In genomic region chr14:62375694-62376093, GRCm38 (mm10) we compare ENCODE assay signal across 10 mouse cellular contexts.
DNase-seq lines count a peak whose midpoint lies in the region; ATAC-seq and TF ChIP-seq lines count a peak whose summit lies in the region.
"Had no signal": no experiment of that assay in that cellular context is flagged by ENCODE, and none has a peak within 500 bp of the region (broad histone marks: within the 10 kb centered on the region; RNA-seq: fewer than 3 reads in every experiment).

No protein-coding gene starts in this region.

- no peaks in the 10 kb centered on the region for H3K27me3 ChIP-seq in lung, postnatal 0 days (replicated peaks; ENCODE audit: insufficient read depth, low read length)
- H3K27me3 ChIP-seq in liver, postnatal 0 days (ENCODE audit: insufficient read depth, low read length): no peaks in the 10 kb centered on the region

- TF ChIP-seq EP300 in lung, postnatal 0 days (IDR thresholded peaks at IDR 0.05): peak; percentile 29; the same call in 1 of the 2 replicates
- no peak for TF ChIP-seq EP300 in liver, postnatal 0 days (IDR thresholded peaks at IDR 0.05; ENCODE audit: low read depth)

- no peaks in the 10 kb centered on the region for H3K36me3 ChIP-seq in lung, postnatal 0 days (ENCODE audit: insufficient read depth, low read length)
- no peaks in the 10 kb centered on the region for H3K36me3 ChIP-seq in liver, postnatal 0 days (replicated peaks; ENCODE audit: insufficient read depth, low read length)

- H3K9me3 ChIP-seq in lung, postnatal 0 days (ENCODE audit: low read length): no peaks in the 10 kb centered on the region
- no peaks in the 10 kb centered on the region for H3K9me3 ChIP-seq in liver, postnatal 0 days (ENCODE audit: low read length)
- H3K9me3 ChIP-seq: G1E had no signal

- intact Hi-C loops in heart, postnatal 10 days (cut with DNase I): no loop called here
- intact Hi-C loops in left cerebral cortex, postnatal 4 days (cut with DNase I): no loop called here
- intact Hi-C loops in left cerebral cortex, adult 2 months (cut with DNase I): no loop called here

- no peak for TF ChIP-seq POLR2A in brain, embryonic 14.5 days (IDR thresholded peaks at IDR 0.05; ENCODE audit: borderline replicate concordance, extremely low read depth, insufficient read depth, insufficient read length, poor library complexity, severe bottlenecking)

- ATAC-seq in frontal cortex, adult (ENCODE audit: low TSS enrichment): peak; percentile 55
- peak; percentile 57 for ATAC-seq in lung, postnatal 0 days
- no peak for ATAC-seq in liver, postnatal 0 days

- H3K4me2 ChIP-seq in lung, postnatal 0 days (replicated peaks; ENCODE audit: low read depth, low read length): no peak overlapping the region
- H3K4me2 ChIP-seq in liver, postnatal 0 days (ENCODE audit: low read depth, low read length): no peak overlapping the region

- H3K4me3 ChIP-seq in lung, postnatal 0 days (ENCODE audit: low read depth, low read length): no peak overlapping the region
- H3K4me3 ChIP-seq in liver, postnatal 0 days (ENCODE audit: low read depth, low read length): no peak overlapping the region
- H3K4me3 ChIP-seq in left cerebral cortex, adult 2 months: no peak overlapping the region
- H3K4me3 ChIP-seq: myocyte had no signal

- DNase-seq in frontal cortex, postnatal 14 days (ENCODE audit: low spot score in 2 of 2): no peak
- peak; percentile 77 for DNase-seq in brain, embryonic 14.5 days (ENCODE audit: low read depth)
- DNase-seq in heart, postnatal 10 days: peak; percentile 37 to 52
- peak; percentile 35 for DNase-seq in lung, postnatal 0 days (ENCODE audit: low spot score)
- DNase-seq in left cerebral cortex, postnatal 4 days: no peak
- no peak for DNase-seq in liver, postnatal 0 days
- no peak for DNase-seq in left cerebral cortex, adult 2 months (ENCODE audit: extremely low spot score in 1 of 2, low spot score in 2 of 2)

- no peak overlapping the region for H3K27ac ChIP-seq in lung, postnatal 0 days (ENCODE audit: low read length)
- H3K27ac ChIP-seq in liver, postnatal 0 days (ENCODE audit: low read depth): no peak overlapping the region
- H3K27ac ChIP-seq in left cerebral cortex, adult 2 months: no peak overlapping the region

- no peak for TF ChIP-seq CTCF in brain, embryonic 14.5 days (IDR thresholded peaks at IDR 0.05; ENCODE audit: borderline replicate concordance, extremely low read depth, insufficient read depth, insufficient read length)
- TF ChIP-seq CTCF in lung, postnatal 0 days (IDR thresholded peaks at IDR 0.05): no peak
- no peak for TF ChIP-seq CTCF in liver, postnatal 0 days (IDR thresholded peaks at IDR 0.05; ENCODE audit: low read depth)
- TF ChIP-seq CTCF in left cerebral cortex, adult 2 months (IDR thresholded peaks at IDR 0.05): no peak

- H3K9ac ChIP-seq in lung, postnatal 0 days (replicated peaks; ENCODE audit: low read depth): no peak overlapping the region
- no peak overlapping the region for H3K9ac ChIP-seq in liver, postnatal 0 days (replicated peaks)

- H3K4me1 ChIP-seq in lung, postnatal 0 days (ENCODE audit: insufficient read depth, low read depth, low read length): peaks cover 5% of the 10 kb centered on the region; the same call in 1 of the 2 replicates
- no peaks in the 10 kb centered on the region for H3K4me1 ChIP-seq in liver, postnatal 0 days (ENCODE audit: insufficient read depth)

Comparison
In these comparisons a context has a peak if more than half of its experiments do, and no peak if none do; other contexts are left out.
1. DNase-seq: peak in brain, embryonic 14.5 days (single experiment), heart, postnatal 10 days (2 of 2) and lung, postnatal 0 days (single experiment); none in frontal cortex, postnatal 14 days (0 of 2), left cerebral cortex, postnatal 4 days (single experiment), liver, postnatal 0 days (single experiment) and left cerebral cortex, adult 2 months (0 of 2).